In genomic region chr1:51934176-51934924, GRCm38 (mm10) we compare ENCODE assay signal across 12 mouse cellular contexts. TPM values are rescaled to one million over a fixed set of nuclear protein-coding genes. Genes with fewer than 3 reads are reported as not detected.
A peak's percentile ranks its signal among the peaks of the same experiment; 100 is the strongest.
DNase-seq lines count a peak whose midpoint lies in the region; ATAC-seq lines count a peak whose summit lies in the region.
"Had no signal": no experiment of that assay in that cellular context is flagged by ENCODE, and none has a peak within 500 bp of the region (broad histone marks: within the 10 kb centered on the region; RNA-seq: fewer than 3 reads in every experiment).

No protein-coding gene starts in this region.

- no peak for ATAC-seq in heart, embryonic 11.5 days (replicated peaks; ENCODE audit: insufficient number of reproducible peaks, low FRiP score, low TSS enrichment)
- 0 out of 2 replicates have a peak, but pooled peaks have one; percentile 33 for ATAC-seq in stomach, embryonic 16.5 days (ENCODE audit: insufficient read depth, low FRiP score)
- ATAC-seq in kidney, embryonic 14.5 days (ENCODE audit: low FRiP score, low TSS enrichment) = no peak

- no peak overlapping the region for H3K27ac ChIP-seq in heart, embryonic 11.5 days (ENCODE audit: low read depth, low read length)
- H3K27ac ChIP-seq in stomach, embryonic 16.5 days (ENCODE audit: low read length) = peak overlapping the region; percentile 1; the same call in 1 of the 2 replicates
- no peak overlapping the region for H3K27ac ChIP-seq in kidney, embryonic 14.5 days (ENCODE audit: low read depth, low read length)
- H3K27ac ChIP-seq: hindbrain, embryonic 12.5 days; limb, embryonic 10.5 days; neural tube, embryonic 13.5 days had no signal

- H3K9ac ChIP-seq in heart, embryonic 11.5 days (ENCODE audit: low read depth, low read length) = no peak overlapping the region
- H3K9ac ChIP-seq in stomach, embryonic 16.5 days (ENCODE audit: low read length) = no peak overlapping the region
- H3K9ac ChIP-seq in kidney, embryonic 14.5 days (ENCODE audit: low read depth, low read length) = no peak overlapping the region
- H3K9ac ChIP-seq: hindbrain, embryonic 12.5 days; neural tube, embryonic 13.5 days had no signal

- H3K9me3 ChIP-seq in heart, embryonic 11.5 days (replicated peaks; ENCODE audit: control insufficient read depth, low read length) = no peaks in the 10 kb centered on the region
- H3K9me3 ChIP-seq in stomach, embryonic 16.5 days (replicated peaks; ENCODE audit: control insufficient read depth, low read length) = no peaks in the 10 kb centered on the region
- no peaks in the 10 kb centered on the region for H3K9me3 ChIP-seq in kidney, embryonic 14.5 days (ENCODE audit: control insufficient read depth, low read length)
- H3K9me3 ChIP-seq: hindbrain, embryonic 12.5 days; limb, embryonic 10.5 days; neural tube, embryonic 13.5 days had no signal

- H3K36me3 ChIP-seq in heart, embryonic 11.5 days (ENCODE audit: control insufficient read depth, insufficient read depth, low read length) = no peaks in the 10 kb centered on the region
- no peaks in the 10 kb centered on the region for H3K36me3 ChIP-seq in stomach, embryonic 16.5 days (ENCODE audit: control insufficient read depth, insufficient read depth, low read length)
- H3K36me3 ChIP-seq in kidney, embryonic 14.5 days (ENCODE audit: control insufficient read depth, insufficient read depth, low read length) = no peaks in the 10 kb centered on the region
- H3K36me3 ChIP-seq: hindbrain, embryonic 12.5 days; limb, embryonic 10.5 days; neural tube, embryonic 13.5 days had no signal

- no peak overlapping the region for H3K4me2 ChIP-seq in heart, embryonic 11.5 days
- no peak overlapping the region for H3K4me2 ChIP-seq in stomach, embryonic 16.5 days (ENCODE audit: low read depth, low read length)
- H3K4me2 ChIP-seq in kidney, embryonic 14.5 days (replicated peaks; ENCODE audit: low read depth, low read length) = no peak overlapping the region
- H3K4me2 ChIP-seq: hindbrain, embryonic 12.5 days; neural tube, embryonic 13.5 days had no signal

- 49% methylated on average over 11 of the region's 11 CpGs for WGBS in heart, embryonic 11.5 days (ENCODE audit: insufficient replicate concordance)
- 63% methylated on average over 11 of the region's 11 CpGs for WGBS in stomach, embryonic 16.5 days
- 80% methylated on average over 11 of the region's 11 CpGs for WGBS in kidney, embryonic 14.5 days

- peak; percentile 5 to 42 for DNase-seq in heart, adult 9 months (ENCODE audit: low spot score in 2 of 2)
- peak; percentile 26 for DNase-seq in brain, adult 2 months (ENCODE audit: low read depth, low spot score)
- peak; percentile 23 for DNase-seq in lung, postnatal 10 days
- no peak for DNase-seq in gastrocnemius, postnatal 4 days (ENCODE audit: low spot score in 2 of 2)
- DNase-seq in left cerebral cortex, postnatal 25 days (ENCODE audit: low spot score in 2 of 2) = no peak

- H3K4me3 ChIP-seq in heart, embryonic 11.5 days (ENCODE audit: low read depth, low read length) = no peak overlapping the region
- H3K4me3 ChIP-seq in stomach, embryonic 16.5 days (replicated peaks; ENCODE audit: low read length) = no peak overlapping the region
- H3K4me3 ChIP-seq in kidney, embryonic 14.5 days (ENCODE audit: low read length) = no peak overlapping the region
- H3K4me3 ChIP-seq: erythroblast, embryonic 14.5 days; hindbrain, embryonic 12.5 days; limb, embryonic 10.5 days; neural tube, embryonic 13.5 days had no signal

- H3K4me1 ChIP-seq in heart, embryonic 11.5 days (ENCODE audit: control insufficient read depth, insufficient read depth, low read length) = peaks cover 14% of the 10 kb centered on the region
- no peaks in the 10 kb centered on the region for H3K4me1 ChIP-seq in stomach, embryonic 16.5 days (ENCODE audit: control insufficient read depth, insufficient read depth, low read length)
- H3K4me1 ChIP-seq in kidney, embryonic 14.5 days (ENCODE audit: control insufficient read depth, insufficient read depth, low read length) = 0 out of 2 replicates have a peak, but pooled peaks cover 3% of the 10 kb centered on the region
- H3K4me1 ChIP-seq: hindbrain, embryonic 12.5 days; neural tube, embryonic 13.5 days had no signal

- intact Hi-C loops in left cerebral cortex, postnatal 25 days (cut with DNase I) = no loop called here

- H3K27me3 ChIP-seq in heart, embryonic 11.5 days (ENCODE audit: control insufficient read depth, insufficient read depth, low read length) = no peaks in the 10 kb centered on the region
- no peaks in the 10 kb centered on the region for H3K27me3 ChIP-seq in stomach, embryonic 16.5 days (ENCODE audit: control insufficient read depth, insufficient read depth, low read length)
- H3K27me3 ChIP-seq in kidney, embryonic 14.5 days (ENCODE audit: control insufficient read depth, insufficient read depth, low read length) = no peaks in the 10 kb centered on the region
- H3K27me3 ChIP-seq: hindbrain, embryonic 12.5 days; neural tube, embryonic 13.5 days had no signal

RNA-seq across cellular contexts. Expression of gene Myo1b, which starts 18.5 kb away (rescaled TPM):
- polyA plus RNA-seq in heart, embryonic 11.5 days (2014; fragmentation: Nextera tagmentation; extraction: Ambion mirVana) = 39.1 and 51.8 TPM in 2 replicates
- polyA plus RNA-seq in stomach, embryonic 16.5 days (2015; fragmentation: Nextera tagmentation; extraction: Ambion mirVana) = 55.3 and 57.8 TPM in 2 replicates
- total RNA-seq in gastrocnemius, postnatal 4 days (2021) = 10 to 100 TPM; 58.0 to 63.4 TPM
- polyA plus RNA-seq in kidney, embryonic 14.5 days (2014; fragmentation: Nextera tagmentation; extraction: Ambion mirVana) = 54.4 and 88.8 TPM in 2 replicates
- total RNA-seq in left cerebral cortex, postnatal 25 days (2021) = 10 to 100 TPM; 39.6 to 45.9 TPM
- polyA plus RNA-seq: erythroblast, embryonic 14.5 days had no signal

RNA-seq across cellular contexts. Expression of gene Stat4, which starts 52.6 kb away (rescaled TPM):
- polyA plus RNA-seq in heart, embryonic 11.5 days (2014; fragmentation: Nextera tagmentation; extraction: Ambion mirVana) = 2.1 and 2.7 TPM in 2 replicates
- polyA plus RNA-seq in stomach, embryonic 16.5 days (2015; fragmentation: Nextera tagmentation; extraction: Ambion mirVana) = 2.5 and 3.7 TPM in 2 replicates
- total RNA-seq in gastrocnemius, postnatal 4 days (2021) = under 1 TPM in 1 of 2 experiments, not detected in 1; 0.21 TPM
- polyA plus RNA-seq in kidney, embryonic 14.5 days (2014; fragmentation: Nextera tagmentation; extraction: Ambion mirVana) = 0.86 and 0.95 TPM in 2 replicates
- 1 to 10 TPM; 4.3 to 4.9 TPM for total RNA-seq in left cerebral cortex, postnatal 25 days (2021)
- polyA plus RNA-seq: erythroblast, embryonic 14.5 days had no signal

Comparison
In these comparisons a context has a peak if more than half of its experiments do, and no peak if none do; other contexts are left out.
1. DNase-seq: peak in heart, adult 9 months (2 of 2), brain, adult 2 months (single experiment) and lung, postnatal 10 days (single experiment); none in gastrocnemius, postnatal 4 days (0 of 2) and left cerebral cortex, postnatal 25 days (0 of 2).